Mouse (Mus musculus): ENCODE measurements around the gene Med23.

GRCm38 (mm10) chr10:24886008-24886407, 16.2 kb downstream of the Med23 start:
- TF ChIP-seq CTCF (IDR thresholded peaks at IDR 0.05; ENCODE audit: low read depth, low read length) (no peak), POLR2A (IDR thresholded peaks at IDR 0.05; ENCODE audit: borderline replicate concordance, low read depth, low read length) (no peak)
